Comparison of ENCODE assay signal across 25 mouse cellular contexts in the genomic region with DNA sequence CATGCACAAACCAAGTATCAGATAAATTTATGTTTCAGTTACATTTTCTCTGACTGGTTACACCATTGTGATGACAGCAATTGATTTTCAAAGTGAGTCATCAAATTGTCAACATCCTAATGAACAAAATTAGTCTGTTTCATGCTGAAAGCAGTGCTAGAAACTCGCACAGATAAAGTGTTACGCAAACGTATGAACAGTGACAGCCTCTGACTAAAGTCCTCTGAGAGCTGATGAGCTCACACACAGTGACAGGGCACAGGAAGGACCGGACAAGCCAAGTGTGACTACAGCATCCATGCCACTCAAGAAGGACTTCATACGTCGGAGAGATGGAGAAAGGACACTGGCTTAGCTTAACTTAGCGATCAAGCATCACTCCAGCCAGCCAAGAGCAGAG.
DNase-seq lines count a peak whose midpoint lies in the region; ATAC-seq and TF ChIP-seq lines count a peak whose summit lies in the region.
"Had no signal": no experiment of that assay in that cellular context is flagged by ENCODE, and none has a peak within 500 bp of the region (broad histone marks: within the 10 kb centered on the region; RNA-seq: fewer than 3 reads in every experiment).

No protein-coding gene starts in this region.

- H3K4me3 ChIP-seq in liver, embryonic 11.5 days (ENCODE audit: low read depth, low read length) = no peak overlapping the region
- H3K4me3 ChIP-seq in liver, postnatal 0 days (ENCODE audit: low read depth, low read length) = no peak overlapping the region
- H3K4me3 ChIP-seq: embryonic facial prominence, embryonic 12.5 days; heart, embryonic 13.5 days; limb, embryonic 15.5 days; neural tube, embryonic 15.5 days had no signal

- H3K27ac ChIP-seq in liver, embryonic 11.5 days (ENCODE audit: low read depth, low read length) = no peak overlapping the region
- no peak overlapping the region for H3K27ac ChIP-seq in liver, postnatal 0 days (ENCODE audit: low read depth)
- H3K27ac ChIP-seq: embryonic facial prominence, embryonic 12.5 days; heart, embryonic 13.5 days; kidney, postnatal 0 days; limb, embryonic 15.5 days; macrophage; neural tube, embryonic 15.5 days had no signal

- H3K9ac ChIP-seq in liver, embryonic 11.5 days (ENCODE audit: low read depth, low read length) = no peak overlapping the region
- no peak overlapping the region for H3K9ac ChIP-seq in liver, postnatal 0 days (replicated peaks)
- H3K9ac ChIP-seq: embryonic facial prominence, embryonic 12.5 days; forebrain, postnatal 0 days; heart, embryonic 13.5 days; limb, embryonic 15.5 days; neural tube, embryonic 15.5 days had no signal

- TF ChIP-seq EP300 in liver, postnatal 0 days (IDR thresholded peaks at IDR 0.05; ENCODE audit: low read depth) = no peak

- no peak overlapping the region for H3K4me2 ChIP-seq in liver, embryonic 11.5 days
- H3K4me2 ChIP-seq in liver, postnatal 0 days (ENCODE audit: low read depth, low read length) = no peak overlapping the region
- H3K4me2 ChIP-seq: embryonic facial prominence, embryonic 12.5 days; heart, embryonic 13.5 days; limb, embryonic 15.5 days; midbrain, embryonic 11.5 days; neural tube, embryonic 15.5 days had no signal

- peak; percentile 49; the same call in 1 of the 2 replicates for ATAC-seq in liver, embryonic 11.5 days (replicated peaks; ENCODE audit: low FRiP score)
- peak; percentile 94 for ATAC-seq in liver, postnatal 0 days
- ATAC-seq: forebrain, postnatal 0 days; lung, postnatal 0 days had no signal

- no peak for TF ChIP-seq CTCF in liver, postnatal 0 days (IDR thresholded peaks at IDR 0.05; ENCODE audit: low read depth)

- DNase-seq in 3T3-L1 (ENCODE audit: low read depth, low spot score) = peak; percentile 20
- peak; percentile 16 for DNase-seq in adipocyte (ENCODE audit: low spot score)
- DNase-seq in liver, embryonic 11.5 days (ENCODE audit: low spot score) = no peak
- DNase-seq in liver, postnatal 0 days = peak; percentile 22
- no peak for DNase-seq in adrenal gland, postnatal 25 days
- no peak for DNase-seq in spleen, postnatal 36 days (ENCODE audit: low spot score in 2 of 2)
- DNase-seq in layer of hippocampus, adult 8-10 months (ENCODE audit: low spot score in 2 of 2) = no peak
- DNase-seq in right cerebral cortex, adult 18-20 months = no peak
- DNase-seq: cerebellum, adult 18-20 months; cerebellum, postnatal 14 days; forebrain, postnatal 0 days; gastrocnemius, postnatal 14 days; heart, adult 18-20 months; heart, postnatal 14 days; kidney, adult 2 months; layer of hippocampus, postnatal 36 days; thymus, postnatal 4 days had no signal

- no peaks in the 10 kb centered on the region for H3K4me1 ChIP-seq in liver, embryonic 11.5 days (replicated peaks; ENCODE audit: control insufficient read depth, insufficient read depth, low read length)
- H3K4me1 ChIP-seq in liver, postnatal 0 days (ENCODE audit: insufficient read depth) = 0 out of 2 replicates have a peak, but pooled peaks cover 5% of the 10 kb centered on the region
- H3K4me1 ChIP-seq: neural tube, embryonic 15.5 days had no signal

- no peaks in the 10 kb centered on the region for H3K27me3 ChIP-seq in liver, embryonic 11.5 days (replicated peaks; ENCODE audit: control insufficient read depth, insufficient read depth, low read length)
- H3K27me3 ChIP-seq in liver, postnatal 0 days (ENCODE audit: insufficient read depth, low read length) = no peaks in the 10 kb centered on the region
- H3K27me3 ChIP-seq: embryonic facial prominence, embryonic 12.5 days; heart, embryonic 13.5 days; limb, embryonic 15.5 days; neural tube, embryonic 15.5 days had no signal

- no peaks in the 10 kb centered on the region for H3K9me3 ChIP-seq in liver, embryonic 11.5 days (ENCODE audit: control insufficient read depth, low read length)
- no peaks in the 10 kb centered on the region for H3K9me3 ChIP-seq in liver, postnatal 0 days (ENCODE audit: low read length)
- H3K9me3 ChIP-seq: embryonic facial prominence, embryonic 12.5 days; heart, embryonic 13.5 days; limb, embryonic 15.5 days; neural tube, embryonic 15.5 days had no signal

- no peaks in the 10 kb centered on the region for H3K36me3 ChIP-seq in liver, embryonic 11.5 days (ENCODE audit: control insufficient read depth, insufficient read depth, low read length)
- H3K36me3 ChIP-seq in liver, postnatal 0 days (replicated peaks; ENCODE audit: insufficient read depth, low read length) = no peaks in the 10 kb centered on the region
- H3K36me3 ChIP-seq: embryonic facial prominence, embryonic 12.5 days; heart, embryonic 13.5 days; limb, embryonic 15.5 days; neural tube, embryonic 15.5 days had no signal

- 70% methylated on average over 7 of the region's 7 CpGs for WGBS in liver, embryonic 11.5 days
- WGBS in liver, postnatal 0 days (ENCODE audit: insufficient replicate concordance) = 63% methylated on average over 7 of the region's 7 CpGs

Comparison
In these comparisons a context has a peak if more than half of its experiments do, and no peak if none do; other contexts are left out.
1. DNase-seq: peak in 3T3-L1 (single experiment), adipocyte (single experiment) and liver, postnatal 0 days (single experiment); none in liver, embryonic 11.5 days (single experiment), adrenal gland, postnatal 25 days (single experiment), spleen, postnatal 36 days (0 of 2), layer of hippocampus, adult 8-10 months (0 of 2) and right cerebral cortex, adult 18-20 months (single experiment).